Mouse (Mus musculus) adrenal gland, adult 8-10 months (tissue): ENCODE measurements around the gene Hscb. TPM values are rescaled to one million over a fixed set of nuclear protein-coding genes. Genes with fewer than 3 reads are reported as not detected.

Experiments
- DNase-seq: peaks from one replicate; pipeline ENCODE4 v3.0.0; 2022
- total RNA-seq, 4 experiments: library from RNA; stranded (reverse); gene quantifications; 2 replicates each; pipeline ENCODE4 v1.2.4; 2022

Hscb gene
- total RNA-seq, 4 experiments from 2014 or later = 12.5 to 22.0 (median 17.0) TPM

GRCm38 (mm10) chr5:110781529-110782238 is 57.9 kb downstream of the Hscb start:
- no peak for DNase-seq

- no peak for DNase-seq
These were observed 58.6 kb downstream of the Hscb start for GRCm38 (mm10) chr5:110780761-110781528.

GRCm38 (mm10) chr5:110779998-110780760 is 59.4 kb downstream of the Hscb start, which contains the start of gene Pus1:
TSS of gene Pus1 (minus strand) at chr5:110780659.
- DNase-seq = peak; percentile 92

GRCm38 (mm10) chr5:110779276-110779997 is 60.1 kb downstream of the Hscb start:
- no peak for DNase-seq

Other genes starting within 250 kb of the Hscb start
- 10 to 100 TPM; 16.0 to 22.6 (median 19.0) TPM for gene Noc4l, start 186.4 kb downstream of the Hscb start, total RNA-seq
- 10 to 100 TPM; 24.3 to 30.8 (median 26.9) TPM for gene Ddx51, start 186.3 kb downstream of the Hscb start, total RNA-seq
- gene Ep400, start 69.1 kb downstream of the Hscb start, total RNA-seq = 100 to 1,000 TPM in 1 of 4 experiments, 10 to 100 TPM in 3; 82.2 to 134 (median 91.6) TPM
- 10 to 100 TPM; 46.4 to 55.9 (median 51.5) TPM for gene Pus1, start 59.1 kb downstream of the Hscb start, total RNA-seq
- 10 to 100 TPM; 43.6 to 64.1 (median 57.3) TPM for gene Ulk1, start 29.7 kb downstream of the Hscb start, total RNA-seq
- gene Chek2, start 202 bp upstream of the Hscb start, total RNA-seq = 1 to 10 TPM; 4.2 to 5.6 (median 4.7) TPM
- gene Ttc28, start 40.0 kb upstream of the Hscb start, total RNA-seq = 10 to 100 TPM; 21.2 to 36.3 (median 29.8) TPM